Mouse (Mus musculus) brain, adult 10 weeks (tissue): Measurements from ENCODE around the gene Kcna3. TPM values are rescaled to one million over a fixed set of nuclear protein-coding genes. Genes with fewer than 3 reads are reported as not detected.

ENCODE experiments used
- polyA plus RNA-seq: library from polyadenylated mRNA; stranded (reverse); fragments of 350-450 nt; fragmentation: Illumina TruSeq; extraction: RNeasy Lipid Tissue Mini Kit (QIAGEN cat#74804); gene quantifications from one replicate; pipeline ENCODE4 v1.2.3, GENCODE M21; 2015; ENCODE audit warnings: low read depth, low replicate concordance

Kcna3 gene
- 9.9 TPM for polyA plus RNA-seq

GRCm38 (mm10) chr3:107035521-107036457 is at the start of gene Kcna3:
Gene Kcna3, plus strand, starts transcription at chr3:107036169.

Other genes with a start within 250 kb of the Kcna3 start
- gene Cd53, start 246.0 kb upstream of the Kcna3 start, polyA plus RNA-seq: 11.8 TPM
- gene Olfr266, start 209.9 kb upstream of the Kcna3 start, polyA plus RNA-seq: not detected
- gene Kcna2, start 65.0 kb downstream of the Kcna3 start, polyA plus RNA-seq: 73.3 TPM
- 0.31 TPM for gene Kcna10, start 146.9 kb downstream of the Kcna3 start, polyA plus RNA-seq
- not detected for gene Cym, start 185.6 kb downstream of the Kcna3 start, polyA plus RNA-seq
- not detected for gene A630076J17Rik, start 194.4 kb downstream of the Kcna3 start, polyA plus RNA-seq
- gene Prok1, start 203.5 kb downstream of the Kcna3 start, polyA plus RNA-seq: not detected
- gene Lamtor5, start 242.7 kb downstream of the Kcna3 start, polyA plus RNA-seq: 185 TPM